ENCODE assay signal across 29 mouse cellular contexts in genomic region chr12:107916008-107916407, GRCm38 (mm10).
DNase-seq lines count a peak whose midpoint lies in the region; ATAC-seq and TF ChIP-seq lines count a peak whose summit lies in the region.
"Had no signal": no experiment of that assay in that cellular context is flagged by ENCODE, and none has a peak within 500 bp of the region (broad histone marks: within the 10 kb centered on the region; RNA-seq: fewer than 3 reads in every experiment).

No protein-coding gene starts in this region.

- H3K9me3 ChIP-seq in intestine, postnatal 0 days (ENCODE audit: control insufficient read depth) = no peaks in the 10 kb centered on the region
- H3K9me3 ChIP-seq in intestine, embryonic 16.5 days (ENCODE audit: control insufficient read depth, low read length) = peaks cover 11% of the 10 kb centered on the region
- 0 out of 2 replicates have a peak, but pooled peaks cover 3% of the 10 kb centered on the region for H3K9me3 ChIP-seq in lung, postnatal 0 days (ENCODE audit: low read length)
- H3K9me3 ChIP-seq: heart, embryonic 15.5 days; neural tube, embryonic 15.5 days; stomach, embryonic 15.5 days had no signal

- H3K36me3 ChIP-seq in intestine, postnatal 0 days (ENCODE audit: control insufficient read depth, insufficient read depth) = peaks cover 27% of the 10 kb centered on the region; the same call in 1 of the 2 replicates
- peaks cover 23% of the 10 kb centered on the region for H3K36me3 ChIP-seq in intestine, embryonic 16.5 days (ENCODE audit: control insufficient read depth, insufficient read depth, low read length)
- no peaks in the 10 kb centered on the region for H3K36me3 ChIP-seq in lung, postnatal 0 days (ENCODE audit: insufficient read depth, low read length)

- H3K27ac ChIP-seq in intestine, postnatal 0 days (ENCODE audit: low read depth, low read length) = peak overlapping the region; percentile 15; the same call in 1 of the 2 replicates
- no peak overlapping the region for H3K27ac ChIP-seq in intestine, embryonic 16.5 days (ENCODE audit: low read length)
- H3K27ac ChIP-seq in lung, postnatal 0 days (ENCODE audit: low read length) = no peak overlapping the region
- H3K27ac ChIP-seq: heart, embryonic 15.5 days; hindbrain, embryonic 12.5 days; liver, embryonic 14.5 days; neural tube, embryonic 15.5 days; stomach, embryonic 15.5 days had no signal

- H3K4me2 ChIP-seq in intestine, postnatal 0 days (replicated peaks; ENCODE audit: low read depth) = no peak overlapping the region
- no peak overlapping the region for H3K4me2 ChIP-seq in intestine, embryonic 16.5 days (ENCODE audit: low read depth, low read length)
- no peak overlapping the region for H3K4me2 ChIP-seq in lung, postnatal 0 days (replicated peaks; ENCODE audit: low read depth, low read length)
- H3K4me2 ChIP-seq: heart, embryonic 15.5 days; hindbrain, embryonic 12.5 days; neural tube, embryonic 15.5 days; stomach, embryonic 15.5 days had no signal

- WGBS in intestine, postnatal 0 days = 97% methylated on average over 39 of the region's 39 CpGs
- WGBS in intestine, embryonic 16.5 days = 96% methylated on average over 39 of the region's 39 CpGs
- 94% methylated on average over 34 of the region's 39 CpGs for WGBS in lung, postnatal 0 days

- no peak overlapping the region for H3K4me3 ChIP-seq in intestine, postnatal 0 days (ENCODE audit: low read depth, low read length)
- no peak overlapping the region for H3K4me3 ChIP-seq in intestine, embryonic 16.5 days (ENCODE audit: low read length)
- no peak overlapping the region for H3K4me3 ChIP-seq in lung, postnatal 0 days (ENCODE audit: low read depth, low read length)
- H3K4me3 ChIP-seq: erythroblast, embryonic 14.5 days; heart, embryonic 15.5 days; hindbrain, embryonic 12.5 days; neural tube, embryonic 15.5 days; stomach, embryonic 15.5 days had no signal

- TF ChIP-seq EP300 in lung, postnatal 0 days (IDR thresholded peaks at IDR 0.05) = no peak

- H3K27me3 ChIP-seq in intestine, postnatal 0 days (replicated peaks; ENCODE audit: control insufficient read depth, insufficient read depth, low read length) = no peaks in the 10 kb centered on the region
- no peaks in the 10 kb centered on the region for H3K27me3 ChIP-seq in intestine, embryonic 16.5 days (replicated peaks; ENCODE audit: control insufficient read depth, insufficient read depth, low read length)
- H3K27me3 ChIP-seq in lung, postnatal 0 days (replicated peaks; ENCODE audit: insufficient read depth, low read length) = no peaks in the 10 kb centered on the region
- H3K27me3 ChIP-seq: heart, embryonic 15.5 days; hindbrain, embryonic 12.5 days; neural tube, embryonic 15.5 days; stomach, embryonic 15.5 days had no signal

- peaks cover 6% of the 10 kb centered on the region; the same call in 1 of the 2 replicates for H3K4me1 ChIP-seq in intestine, postnatal 0 days (replicated peaks; ENCODE audit: control insufficient read depth, insufficient read depth, low read length)
- H3K4me1 ChIP-seq in intestine, embryonic 16.5 days (ENCODE audit: control insufficient read depth, insufficient read depth, low read length) = peaks cover 11% of the 10 kb centered on the region
- no peaks in the 10 kb centered on the region for H3K4me1 ChIP-seq in lung, postnatal 0 days (ENCODE audit: insufficient read depth, low read depth, low read length)
- H3K4me1 ChIP-seq: stomach, embryonic 15.5 days had no signal

- ATAC-seq in intestine, postnatal 0 days = no peak
- ATAC-seq in intestine, embryonic 16.5 days = no peak
- ATAC-seq in lung, postnatal 0 days = no peak

- no peak for TF ChIP-seq CTCF in intestine, postnatal 0 days (IDR thresholded peaks at IDR 0.05; ENCODE audit: low read depth)
- no peak for TF ChIP-seq CTCF in lung, postnatal 0 days (IDR thresholded peaks at IDR 0.05)

- H3K9ac ChIP-seq in intestine, postnatal 0 days (ENCODE audit: low read depth, low read length) = no peak overlapping the region
- H3K9ac ChIP-seq in intestine, embryonic 16.5 days (ENCODE audit: low read depth, low read length) = no peak overlapping the region
- H3K9ac ChIP-seq in lung, postnatal 0 days (replicated peaks; ENCODE audit: low read depth) = no peak overlapping the region
- H3K9ac ChIP-seq: heart, embryonic 15.5 days; hindbrain, embryonic 12.5 days; liver, embryonic 14.5 days; neural tube, embryonic 15.5 days; stomach, embryonic 15.5 days had no signal

- peak; percentile 28 for DNase-seq in thymus, postnatal 25 days
- DNase-seq in thymus, postnatal 14 days = no peak
- DNase-seq in R1 (ENCODE audit: low read depth, low spot score) = peak; percentile 25
- no peak for DNase-seq in lung, postnatal 0 days (ENCODE audit: low spot score)
- no peak for DNase-seq in adrenal gland, adult 18-20 months (ENCODE audit: low spot score in 2 of 2)
- DNase-seq: adrenal gland, postnatal 25 days; cerebellum, adult 18-20 months; cerebellum, postnatal 14 days; gastrocnemius, postnatal 14 days; heart, postnatal 36 days; kidney, adult 11 months; kidney, postnatal 25 days; layer of hippocampus, postnatal 36 days; left cerebral cortex, postnatal 4 days; liver; lung, adult 2 months; lung, postnatal 14 days; midbrain, embryonic 14.5 days; retina, postnatal 1 day; right cerebral cortex, postnatal 14 days; thymus, adult 18-20 months had no signal

Comparison
In these comparisons a context has a peak if more than half of its experiments do, and no peak if none do; other contexts are left out.
1. DNase-seq: peak in thymus, postnatal 25 days (single experiment) and R1 (single experiment); none in thymus, postnatal 14 days (single experiment), lung, postnatal 0 days (single experiment) and adrenal gland, adult 18-20 months (0 of 2).